Mouse (Mus musculus) testis, postnatal 10 days (tissue): ENCODE measurements around the gene Olfr1170.

ENCODE experiments used
- DNase-seq: peaks from one replicate; pipeline ENCODE4 v3.0.0; 2021; ENCODE audit warnings: low spot score

Olfr1170 gene

GRCm38 (mm10) chr2:88228234-88228633, at the start of gene Olfr1170:
Olfr1170 (minus strand) TSS chr2:88228334.
- DNase-seq, result no peak

- DNase-seq, result no peak
Observed at GRCm38 (mm10) chr2:88220784-88221183, 7.3 kb downstream of the Olfr1170 start.

GRCm38 (mm10) chr2:88181580-88181979, 46.6 kb downstream of the Olfr1170 start, which contains the start of gene Olfr1168:
Olfr1168 (plus strand) TSS chr2:88181880.
- no peak for DNase-seq
